Mouse (Mus musculus) yolk sac, embryonic 10.5 days (tissue): ENCODE measurements around the gene Ehd1.

ENCODE experiments used
- DNase-seq: peaks from one replicate; pipeline ENCODE4 v3.0.0-alpha.2; 2017; ENCODE audit warnings: low spot score

The Ehd1 gene

DNA sequence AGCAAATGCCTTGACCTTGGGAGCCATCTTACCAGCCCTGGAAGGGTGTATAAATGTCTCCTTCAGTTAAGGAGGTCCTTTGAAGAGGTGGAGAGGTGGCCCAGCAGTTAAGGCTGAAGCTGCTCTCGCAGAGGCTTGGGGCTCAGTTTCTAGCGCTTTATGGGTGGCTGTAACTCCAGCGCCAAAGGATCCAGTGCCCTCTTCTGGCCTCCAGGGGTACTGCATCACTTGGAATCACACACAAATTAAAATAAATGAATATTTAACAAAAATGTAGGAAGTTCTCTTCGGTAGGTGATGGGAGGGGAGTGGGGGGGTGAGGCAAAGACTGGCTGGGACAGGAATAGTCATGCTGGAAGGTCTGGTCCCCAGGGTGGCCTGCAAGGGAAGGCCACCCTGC is 15.6 kb upstream of the Ehd1 start:
- no peak for DNase-seq

DNA sequence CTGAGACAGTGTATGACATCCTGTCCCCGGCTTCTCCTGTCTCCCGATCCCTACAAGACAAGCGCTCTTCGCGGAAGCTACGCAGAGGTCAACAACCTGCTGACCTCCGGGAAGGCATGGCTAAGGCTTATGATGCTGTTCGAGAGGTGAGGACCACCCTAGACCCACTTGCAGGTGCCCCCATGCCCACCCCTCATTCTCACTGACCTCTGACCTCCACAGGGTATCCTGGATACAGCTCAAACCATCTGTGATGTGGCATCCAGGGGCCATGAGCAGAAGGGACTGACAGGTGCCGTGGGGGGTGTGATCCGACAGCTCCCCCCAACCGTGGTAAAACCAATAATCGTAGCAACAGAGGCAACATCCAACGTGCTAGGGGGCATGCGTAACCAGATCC is 15.1 kb upstream of the Ehd1 start:
- DNase-seq: no peak

DNA sequence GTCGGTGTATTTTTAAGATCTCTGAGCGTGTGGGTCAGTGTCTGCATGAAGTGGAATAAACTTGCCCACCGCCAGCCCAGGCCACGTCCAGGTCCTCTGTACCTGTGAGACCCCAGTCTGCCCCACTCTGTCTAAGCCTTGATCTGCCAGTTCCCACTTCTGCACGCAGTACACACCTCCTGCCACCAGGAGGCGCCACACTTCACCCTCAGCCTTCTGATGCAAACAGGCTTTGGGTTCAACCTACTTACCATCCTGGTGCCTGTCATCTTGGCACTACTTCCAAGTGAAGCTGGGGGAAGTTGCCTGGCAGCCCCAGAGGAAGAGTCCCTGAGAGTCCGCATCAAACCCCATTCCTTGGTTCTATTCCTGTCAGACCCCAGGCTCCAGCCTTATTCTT is 14.3 kb upstream of the Ehd1 start:
- DNase-seq: peak; percentile 62

- peak; percentile 86 for DNase-seq
These were observed 13.6 kb upstream of the Ehd1 start for GRCm38 (mm10) chr19:6262839-6263433.

DNA sequence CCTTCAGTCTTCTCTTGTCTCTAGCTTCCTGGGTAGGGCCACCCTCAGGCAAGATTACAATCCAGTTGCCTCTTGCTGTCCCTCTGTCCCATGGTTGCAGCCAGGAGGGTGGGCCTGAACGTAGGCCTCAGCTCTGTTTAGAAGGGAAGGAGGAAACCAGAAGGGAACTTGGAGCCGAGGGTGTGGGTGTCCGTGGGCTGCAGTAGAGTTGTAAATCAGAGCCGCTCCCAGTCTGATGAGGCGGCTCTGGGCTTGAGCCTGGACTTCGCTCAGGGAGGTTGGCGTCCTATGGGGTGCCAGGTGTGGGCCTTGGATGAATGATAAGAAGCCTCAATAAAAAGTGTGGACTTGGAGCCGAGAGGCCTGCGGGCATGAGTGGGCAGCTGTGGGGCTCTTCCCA is 12.3 kb upstream of the Ehd1 start:
- DNase-seq: no peak

- DNase-seq: no peak
These were observed 11.6 kb upstream of the Ehd1 start for GRCm38 (mm10) chr19:6264945-6265344.

- DNase-seq: no peak
These were observed 10.8 kb upstream of the Ehd1 start for GRCm38 (mm10) chr19:6265727-6266182.

DNA sequence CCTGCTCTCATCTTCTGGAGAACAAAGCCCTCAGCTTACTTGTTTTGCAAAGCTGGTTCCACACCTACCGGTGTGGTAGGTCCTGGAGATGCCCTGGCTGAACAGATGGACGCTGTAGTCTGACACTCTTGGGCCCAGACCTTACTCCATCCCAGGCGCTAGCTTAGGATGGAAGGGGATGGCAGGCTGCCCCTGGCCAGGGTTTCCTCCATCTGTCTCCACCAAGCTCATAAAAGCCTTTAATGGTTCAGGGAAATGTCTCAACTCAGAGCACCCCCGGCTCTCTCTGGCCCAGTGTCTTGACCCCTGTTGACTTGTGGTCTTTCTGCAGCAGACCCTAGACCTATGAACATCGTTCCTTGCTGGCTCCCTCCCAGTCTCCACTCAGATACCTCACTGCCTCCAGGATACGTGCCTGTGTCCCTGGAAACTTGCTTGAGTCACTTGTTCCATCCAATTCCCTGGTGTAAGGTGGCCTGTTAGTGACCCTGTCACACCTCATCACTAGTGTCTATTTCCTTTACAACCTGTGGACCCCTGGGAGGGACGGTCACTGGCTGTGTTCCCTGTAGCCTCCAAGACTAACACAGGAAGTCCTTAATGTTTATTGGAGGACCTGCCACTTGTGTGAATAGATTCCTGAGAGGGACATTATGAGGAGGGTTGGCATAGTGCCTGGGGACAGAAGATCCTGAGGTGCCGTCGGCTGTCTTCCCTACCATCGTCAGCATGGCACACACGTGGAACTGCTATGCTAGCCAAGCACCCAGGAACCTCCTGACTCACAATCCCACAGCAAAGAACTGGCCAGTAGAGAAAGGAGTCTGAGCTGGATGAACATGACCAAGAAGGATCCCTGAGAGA is 9.0 kb upstream of the Ehd1 start:
- DNase-seq: no peak

GRCm38 (mm10) chr19:6268170-6268528 is 8.4 kb upstream of the Ehd1 start:
- peak; percentile 81 for DNase-seq

DNA sequence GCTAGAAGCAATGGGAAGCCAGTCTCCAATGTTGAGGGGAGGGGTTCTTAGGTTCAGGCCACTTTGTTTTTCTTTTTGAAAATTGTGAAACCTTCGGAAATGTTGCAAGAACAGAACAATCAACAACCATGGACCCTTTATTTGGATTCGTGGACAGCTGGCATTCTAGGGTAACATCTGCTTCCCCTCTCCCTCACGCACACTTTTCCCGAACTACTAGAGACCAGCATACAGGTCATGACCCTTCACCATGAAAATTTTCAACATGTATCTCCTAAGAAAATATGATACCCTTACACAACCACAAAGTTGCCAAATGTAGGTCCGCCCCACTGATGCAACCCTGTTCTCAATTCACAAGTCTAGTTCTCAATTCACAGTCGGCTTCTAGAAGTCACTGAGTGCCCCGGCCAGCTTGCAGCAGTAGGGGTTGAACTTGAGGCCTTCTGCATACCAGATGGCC is 7.8 kb upstream of the Ehd1 start:
- DNase-seq: no peak

DNA sequence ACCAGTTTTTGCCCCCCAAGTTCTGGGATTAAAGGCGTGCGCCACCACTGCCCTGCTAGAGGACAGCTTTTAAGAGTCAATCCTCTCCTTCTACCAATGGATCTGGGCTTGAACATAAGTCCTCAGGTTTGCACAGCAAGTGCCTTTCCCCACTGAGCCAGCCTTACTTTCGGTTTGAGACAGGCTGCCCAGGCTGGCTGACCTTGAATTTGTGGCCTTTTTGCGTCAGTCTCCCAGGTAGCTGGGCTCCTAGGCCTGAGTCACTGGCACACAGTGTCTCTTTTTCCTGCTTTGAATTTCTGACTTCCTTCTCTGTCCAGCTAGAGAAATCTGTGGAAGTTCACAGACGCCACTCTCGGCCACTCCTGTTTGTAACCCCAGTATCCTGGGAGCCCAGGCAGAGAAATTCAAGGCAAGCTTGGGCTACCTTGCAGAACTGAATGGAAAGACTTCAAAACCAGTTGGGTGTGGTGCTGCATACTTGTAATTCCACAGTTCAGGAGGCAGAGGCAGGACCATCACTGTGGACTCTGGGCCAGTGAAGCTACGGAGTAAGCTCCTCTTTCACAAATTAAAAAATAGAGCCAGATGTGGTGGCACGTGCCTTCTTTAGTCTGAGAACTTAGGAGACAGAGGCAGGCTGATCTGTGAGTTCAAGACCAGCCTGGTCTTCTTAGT is 6.6 kb upstream of the Ehd1 start:
- DNase-seq: no peak

DNA sequence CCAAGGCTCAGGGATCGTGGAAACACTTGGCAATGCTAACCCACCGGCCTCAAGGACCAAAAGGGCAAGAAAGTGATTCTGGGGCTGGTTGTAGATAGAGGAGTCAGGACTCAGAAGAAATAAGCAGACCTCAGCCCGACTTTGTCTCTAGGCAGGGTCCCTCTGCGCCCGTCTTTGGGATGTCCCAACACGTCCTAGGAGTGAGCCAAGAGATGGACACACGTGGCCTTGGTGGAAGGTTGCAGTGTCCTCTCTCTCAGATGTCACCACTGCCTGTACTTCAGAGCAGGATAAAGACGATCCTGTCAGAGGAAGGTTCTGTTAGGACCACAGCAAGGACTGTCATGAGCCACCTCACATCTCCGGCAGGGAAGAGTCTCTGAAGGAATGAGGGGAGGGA is 5.9 kb upstream of the Ehd1 start:
- no peak for DNase-seq

DNA sequence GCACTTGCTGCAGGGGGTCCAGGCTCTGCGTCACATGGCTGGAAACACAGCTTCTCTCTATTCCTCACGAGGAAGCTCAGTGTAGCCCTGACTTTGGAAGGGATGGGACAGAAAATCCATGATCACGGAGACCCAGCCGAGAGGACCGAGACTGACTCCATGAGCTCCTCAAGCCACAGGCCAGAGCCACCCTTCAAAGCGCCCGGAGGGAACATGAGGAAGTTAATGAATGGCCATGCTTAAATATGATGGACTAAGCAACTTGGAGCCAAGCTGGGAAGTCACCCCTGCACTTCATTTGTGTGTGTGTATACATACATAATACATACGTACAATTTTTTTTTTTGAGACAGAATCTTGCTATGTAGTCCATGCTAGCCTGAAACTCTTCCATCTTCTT is 5.3 kb upstream of the Ehd1 start:
- DNase-seq: no peak

DNA sequence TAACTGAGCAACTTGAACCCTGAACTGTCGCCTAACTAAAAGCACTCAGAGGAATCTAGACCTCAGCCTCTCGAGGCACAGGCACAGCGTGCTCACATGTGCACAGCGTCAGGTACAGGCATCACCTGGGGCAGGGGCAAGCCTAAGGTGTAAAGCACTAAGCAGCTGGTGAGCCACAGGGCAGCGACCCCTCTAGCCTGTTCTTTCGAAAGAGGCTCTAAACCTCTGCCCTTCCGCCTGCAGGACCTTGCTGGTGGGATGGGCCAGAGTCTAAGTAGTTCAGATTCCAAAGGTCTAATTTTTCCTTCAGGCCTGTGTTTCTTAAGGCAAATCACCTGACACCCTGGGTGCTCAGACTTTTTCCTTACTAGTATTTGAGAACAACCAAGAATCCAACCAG is 4.5 kb upstream of the Ehd1 start:
- DNase-seq: peak; percentile 85

GRCm38 (mm10) chr19:6272738-6273137 is 3.8 kb upstream of the Ehd1 start:
- DNase-seq: no peak

- DNase-seq: no peak
These were observed 2.9 kb upstream of the Ehd1 start for GRCm38 (mm10) chr19:6273592-6273991.

GRCm38 (mm10) chr19:6273998-6274608 is 2.4 kb upstream of the Ehd1 start:
- no peak for DNase-seq

GRCm38 (mm10) chr19:6275740-6276389 is 660 bp upstream of the Ehd1 start:
- no peak for DNase-seq

GRCm38 (mm10) chr19:6277661-6278438 is 1.3 kb downstream of the Ehd1 start:
- DNase-seq: peak; percentile 90

DNA sequence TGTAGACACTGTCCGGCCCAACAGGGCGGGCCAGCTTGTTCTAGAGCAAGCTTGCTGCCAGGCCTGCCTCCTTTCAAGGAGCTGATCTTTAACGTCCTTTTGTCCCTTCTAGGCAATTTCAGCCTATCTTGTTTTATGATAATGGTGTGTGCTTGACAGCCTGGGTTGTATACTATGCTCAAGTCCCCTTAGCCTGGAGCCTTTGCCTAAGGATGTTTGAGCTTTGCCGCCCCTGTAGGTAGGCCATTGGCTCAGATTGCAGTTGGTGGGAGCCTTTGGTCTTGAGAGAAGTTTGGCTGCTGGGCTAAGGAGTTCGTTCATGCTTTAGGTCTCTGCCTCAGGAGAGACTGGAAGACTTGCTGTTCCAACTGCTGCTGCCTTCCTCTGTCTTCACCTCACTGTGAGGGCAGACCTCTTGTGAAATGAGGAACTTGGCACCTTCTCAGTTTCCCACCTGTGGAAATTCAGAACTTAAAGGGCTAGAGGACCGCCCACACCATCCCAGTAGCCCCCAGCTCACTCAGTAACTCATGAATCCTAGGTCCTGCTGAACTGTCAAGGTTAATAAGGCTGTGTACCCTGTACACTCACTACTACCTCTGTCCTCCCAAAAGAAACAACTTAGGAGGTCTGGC is 2.0 kb downstream of the Ehd1 start:
- no peak for DNase-seq
